Mouse (Mus musculus): ENCODE measurements around the gene Adck2. TPM values are rescaled to one million over a fixed set of nuclear protein-coding genes. Genes with fewer than 3 reads are reported as not detected.

Adck2 gene
- polyA plus RNA-seq, 1 experiment from 2014 or later: 24.4 TPM

GRCm38 (mm10) chr6:39538227-39538626, 35.4 kb upstream of the Adck2 start:
- no peaks in the 10 kb centered on the region for H3K36me3 ChIP-seq (ENCODE audit: control insufficient read depth, insufficient read depth, low read length)
- no peak overlapping the region; the same call in 1 of the 2 replicates for H3K27ac ChIP-seq (ENCODE audit: low read depth, low read length)
- H3K9me3 ChIP-seq (ENCODE audit: control insufficient read depth, low read length): 0 out of 2 replicates have a peak, but pooled peaks cover 4% of the 10 kb centered on the region
- H3K27me3 ChIP-seq (ENCODE audit: control insufficient read depth, insufficient read depth, low read length): no peaks in the 10 kb centered on the region
- H3K4me3 ChIP-seq (ENCODE audit: low read length): no peak overlapping the region
- no peak for ATAC-seq (ENCODE audit: low FRiP score, low TSS enrichment)
- H3K4me1 ChIP-seq (ENCODE audit: control insufficient read depth, insufficient read depth, low read length): peaks cover 38% of the 10 kb centered on the region
- no peak overlapping the region for H3K4me2 ChIP-seq (replicated peaks; ENCODE audit: low read depth, low read length)
- H3K9ac ChIP-seq (ENCODE audit: low read depth, low read length): no peak overlapping the region
- 50% methylated on average over 8 of the region's 8 CpGs for WGBS

GRCm38 (mm10) chr6:39539679-39540155, 34.0 kb upstream of the Adck2 start:
- Histone ChIP-seq H3K27me3 (ENCODE audit: control insufficient read depth, insufficient read depth, low read length) (no peaks in the 10 kb centered on the region), H3K36me3 (ENCODE audit: control insufficient read depth, insufficient read depth, low read length) (no peaks in the 10 kb centered on the region), H3K4me2 (replicated peaks; ENCODE audit: low read depth, low read length) (peak overlapping the region; percentile 28; the same call in 1 of the 2 replicates), H3K4me1 (ENCODE audit: control insufficient read depth, insufficient read depth, low read length) (peaks cover 53% of the 10 kb centered on the region), H3K27ac (ENCODE audit: low read depth, low read length) (peak overlapping the region; percentile 83), H3K4me3 (ENCODE audit: low read length) (no peak overlapping the region; the same call in 1 of the 2 replicates), H3K9me3 (ENCODE audit: control insufficient read depth, low read length) (no peaks in the 10 kb centered on the region), H3K9ac (ENCODE audit: low read depth, low read length) (peak overlapping the region; percentile 9; the same call in 1 of the 2 replicates)
- ATAC-seq (ENCODE audit: low FRiP score, low TSS enrichment): peak; percentile 66
- 5% methylated on average over 7 of the region's 7 CpGs for WGBS

- Histone ChIP-seq H3K36me3 (ENCODE audit: control insufficient read depth, insufficient read depth, low read length) (no peaks in the 10 kb centered on the region), H3K4me3 (ENCODE audit: low read length) (no peak overlapping the region), H3K27me3 (ENCODE audit: control insufficient read depth, insufficient read depth, low read length) (no peaks in the 10 kb centered on the region), H3K4me2 (replicated peaks; ENCODE audit: low read depth, low read length) (peak overlapping the region; percentile 8; the same call in 1 of the 2 replicates), H3K27ac (ENCODE audit: low read depth, low read length) (peak overlapping the region; percentile 83; the same call in 1 of the 2 replicates), H3K9ac (ENCODE audit: low read depth, low read length) (no peak overlapping the region), H3K4me1 (ENCODE audit: control insufficient read depth, insufficient read depth, low read length) (peaks cover 61% of the 10 kb centered on the region), H3K9me3 (ENCODE audit: control insufficient read depth, low read length) (no peaks in the 10 kb centered on the region)
- no peak for ATAC-seq (ENCODE audit: low FRiP score, low TSS enrichment)
- WGBS: 45% methylated on average over 2 of the region's 2 CpGs
Observed at GRCm38 (mm10) chr6:39540563-39540962, 33.1 kb upstream of the Adck2 start.

GRCm38 (mm10) chr6:39542631-39543597, 30.8 kb upstream of the Adck2 start:
- WGBS: 8% methylated on average over 15 of the region's 15 CpGs
- Histone ChIP-seq H3K9ac (ENCODE audit: low read depth, low read length) (peak overlapping the region; percentile 19; the same call in 1 of the 2 replicates), H3K4me3 (ENCODE audit: low read length) (no peak overlapping the region), H3K27ac (ENCODE audit: low read depth, low read length) (peak overlapping the region; percentile 91), H3K36me3 (ENCODE audit: control insufficient read depth, insufficient read depth, low read length) (no peaks in the 10 kb centered on the region), H3K9me3 (ENCODE audit: control insufficient read depth, low read length) (no peaks in the 10 kb centered on the region), H3K4me1 (ENCODE audit: control insufficient read depth, insufficient read depth, low read length) (peaks cover 75% of the 10 kb centered on the region), H3K4me2 (replicated peaks; ENCODE audit: low read depth, low read length) (peak overlapping the region; percentile 24), H3K27me3 (ENCODE audit: control insufficient read depth, insufficient read depth, low read length) (no peaks in the 10 kb centered on the region)
- peak; percentile 91 for ATAC-seq (ENCODE audit: low FRiP score, low TSS enrichment)

- peaks cover 69% of the 10 kb centered on the region for H3K4me1 ChIP-seq (ENCODE audit: control insufficient read depth, insufficient read depth, low read length)
- H3K9me3 ChIP-seq (ENCODE audit: control insufficient read depth, low read length): no peaks in the 10 kb centered on the region
- WGBS: 23% methylated on average over 15 of the region's 15 CpGs
- H3K27ac ChIP-seq (ENCODE audit: low read depth, low read length): peak overlapping the region; percentile 91
- H3K9ac ChIP-seq (ENCODE audit: low read depth, low read length): peak overlapping the region; percentile 19; the same call in 1 of the 2 replicates
- H3K36me3 ChIP-seq (ENCODE audit: control insufficient read depth, insufficient read depth, low read length): no peaks in the 10 kb centered on the region
- no peak overlapping the region for H3K4me2 ChIP-seq (replicated peaks; ENCODE audit: low read depth, low read length)
- no peaks in the 10 kb centered on the region for H3K27me3 ChIP-seq (ENCODE audit: control insufficient read depth, insufficient read depth, low read length)
- ATAC-seq (ENCODE audit: low FRiP score, low TSS enrichment): no peak
- H3K4me3 ChIP-seq (ENCODE audit: low read length): no peak overlapping the region
Observed at GRCm38 (mm10) chr6:39543769-39544420, 29.8 kb upstream of the Adck2 start.

GRCm38 (mm10) chr6:39545474-39545873, 28.2 kb upstream of the Adck2 start:
- peak overlapping the region; percentile 33; the same call in 1 of the 2 replicates for H3K27ac ChIP-seq (ENCODE audit: low read depth, low read length)
- H3K4me2 ChIP-seq (replicated peaks; ENCODE audit: low read depth, low read length): no peak overlapping the region
- ATAC-seq (ENCODE audit: low FRiP score, low TSS enrichment): no peak
- H3K4me1 ChIP-seq (ENCODE audit: control insufficient read depth, insufficient read depth, low read length): peaks cover 54% of the 10 kb centered on the region
- H3K9me3 ChIP-seq (ENCODE audit: control insufficient read depth, low read length): no peaks in the 10 kb centered on the region
- H3K9ac ChIP-seq (ENCODE audit: low read depth, low read length): no peak overlapping the region
- no peaks in the 10 kb centered on the region for H3K27me3 ChIP-seq (ENCODE audit: control insufficient read depth, insufficient read depth, low read length)
- H3K36me3 ChIP-seq (ENCODE audit: control insufficient read depth, insufficient read depth, low read length): no peaks in the 10 kb centered on the region
- 74% methylated on average over 7 of the region's 7 CpGs for WGBS
- no peak overlapping the region for H3K4me3 ChIP-seq (ENCODE audit: low read length)

GRCm38 (mm10) chr6:39548030-39548429, 25.6 kb upstream of the Adck2 start:
- H3K27me3 ChIP-seq (ENCODE audit: control insufficient read depth, insufficient read depth, low read length): no peaks in the 10 kb centered on the region
- no peak overlapping the region for H3K4me3 ChIP-seq (ENCODE audit: low read length)
- ATAC-seq (ENCODE audit: low FRiP score, low TSS enrichment): no peak
- peaks cover 48% of the 10 kb centered on the region for H3K4me1 ChIP-seq (ENCODE audit: control insufficient read depth, insufficient read depth, low read length)
- no peaks in the 10 kb centered on the region for H3K36me3 ChIP-seq (ENCODE audit: control insufficient read depth, insufficient read depth, low read length)
- no peaks in the 10 kb centered on the region for H3K9me3 ChIP-seq (ENCODE audit: control insufficient read depth, low read length)
- H3K4me2 ChIP-seq (replicated peaks; ENCODE audit: low read depth, low read length): no peak overlapping the region
- no peak overlapping the region for H3K27ac ChIP-seq (ENCODE audit: low read depth, low read length)
- no peak overlapping the region for H3K9ac ChIP-seq (ENCODE audit: low read depth, low read length)
- 76% methylated on average over 5 of the region's 5 CpGs for WGBS

GRCm38 (mm10) chr6:39551981-39552636, 21.6 kb upstream of the Adck2 start:
- H3K4me1 ChIP-seq (ENCODE audit: control insufficient read depth, insufficient read depth, low read length): peaks cover 30% of the 10 kb centered on the region
- no peak overlapping the region for H3K4me3 ChIP-seq (ENCODE audit: low read length)
- 35% methylated on average over 8 of the region's 8 CpGs for WGBS
- H3K4me2 ChIP-seq (replicated peaks; ENCODE audit: low read depth, low read length): no peak overlapping the region
- H3K27ac ChIP-seq (ENCODE audit: low read depth, low read length): 0 out of 2 replicates have a peak overlapping the region, but pooled peaks have one; percentile 17
- no peak for ATAC-seq (ENCODE audit: low FRiP score, low TSS enrichment)
- H3K27me3 ChIP-seq (ENCODE audit: control insufficient read depth, insufficient read depth, low read length): no peaks in the 10 kb centered on the region
- H3K9ac ChIP-seq (ENCODE audit: low read depth, low read length): no peak overlapping the region
- H3K36me3 ChIP-seq (ENCODE audit: control insufficient read depth, insufficient read depth, low read length): no peaks in the 10 kb centered on the region
- no peaks in the 10 kb centered on the region for H3K9me3 ChIP-seq (ENCODE audit: control insufficient read depth, low read length)
